Mouse (Mus musculus) intestine, postnatal 0 days (tissue): ENCODE measurements around the gene Hivep1. TPM values are rescaled to one million over a fixed set of nuclear protein-coding genes. Genes with fewer than 3 reads are reported as not detected.

ENCODE experiments used
- ATAC-seq: fragments of 200-750 bp; cut with Nextera tagmentation; 2 replicates; pipeline ENCODE4 v1.8.0; 2017; ENCODE audit warnings: mild to moderate bottlenecking, moderate TSS enrichment, moderate library complexity
- H3K27ac ChIP-seq: fragments of 300-500 bp; sonication (generic); 2 replicates; pipeline ENCODE4 v1.5.1; 2014; ENCODE audit warnings: mild to moderate bottlenecking, low read depth, low read length, moderate library complexity
- H3K27me3 ChIP-seq: fragments of 300-500 bp; sonication (generic); replicated peaks from 2 replicates; pipeline ENCODE4 v1.6.1; 2014; ENCODE audit warnings: low read length, mixed read lengths; ENCODE audit not compliant: control insufficient read depth, insufficient read depth
- H3K36me3 ChIP-seq: fragments of 300-500 bp; sonication (generic); 2 replicates; pipeline ENCODE4 v1.6.1; 2014; ENCODE audit warnings: mild to moderate bottlenecking, moderate library complexity; ENCODE audit not compliant: control insufficient read depth, insufficient read depth
- H3K4me1 ChIP-seq: fragments of 300-500 bp; sonication (generic); replicated peaks from 2 replicates; pipeline ENCODE4 v1.6.1; 2014; ENCODE audit warnings: antibody characterized with exemption, low read length, mixed read lengths; ENCODE audit not compliant: control insufficient read depth, insufficient read depth
- H3K4me2 ChIP-seq: fragments of 300-500 bp; sonication (generic); replicated peaks from 2 replicates; pipeline ENCODE4 v1.6.1; 2014; ENCODE audit warnings: low read depth, mild to moderate bottlenecking, moderate library complexity
- H3K4me3 ChIP-seq: fragments of 300-500 bp; sonication (generic); 2 replicates; pipeline ENCODE4 v1.5.1; 2014; ENCODE audit warnings: low read depth, low read length
- H3K9ac ChIP-seq: fragments of 300-500 bp; sonication (generic); 2 replicates; pipeline ENCODE4 v1.6.1; 2014; ENCODE audit warnings: mild to moderate bottlenecking, low read depth, low read length
- H3K9me3 ChIP-seq: fragments of 300-500 bp; sonication (generic); 2 replicates; pipeline ENCODE4 v1.6.1; 2016; ENCODE audit warnings: mixed run types; ENCODE audit not compliant: control insufficient read depth
- CTCF ChIP-seq: sonication (generic); IDR thresholded peaks from 2 replicates; pipeline ENCODE4 v1.5.1; 2016; ENCODE audit warnings: low read depth, mild to moderate bottlenecking, control low read depth, antibody characterized with exemption, moderate library complexity
- WGBS: fragments of 180-500 bp; shearing (Covaris S2); extraction: QIAGEN DNeasy Blood & Tissue Kit; methylation state at CpG from one replicate; pipeline ENCODE4 v1.1.7; 2014; 5-methylcytosine and 5-hydroxymethylcytosine counted together
- polyA plus RNA-seq: library from polyadenylated mRNA; unstranded; fragments of >200 nt; fragmentation: Nextera tagmentation; extraction: Ambion mirVana; gene quantifications from 2 replicates; pipeline ENCODE4 v1.2.1, GENCODE M21; 2015

The Hivep1 gene
- polyA plus RNA-seq, 1 experiment from 2014 or later: 5.9 TPM

- H3K9ac ChIP-seq: no peak overlapping the region
- no peak overlapping the region for H3K27ac ChIP-seq
- no peaks in the 10 kb centered on the region for H3K36me3 ChIP-seq
- no peak overlapping the region for H3K4me3 ChIP-seq
- no peaks in the 10 kb centered on the region for H3K27me3 ChIP-seq
- 0 out of 2 replicates have a peak, but pooled peaks cover 4% of the 10 kb centered on the region for H3K4me1 ChIP-seq
- 84% methylated on average over 3 of the region's 3 CpGs for WGBS
- no peaks in the 10 kb centered on the region for H3K9me3 ChIP-seq
- H3K4me2 ChIP-seq: no peak overlapping the region
- ATAC-seq: no peak
- TF ChIP-seq CTCF: no peak
These were observed 52.5 kb downstream of the Hivep1 start for GRCm38 (mm10) chr13:42104371-42104770.

GRCm38 (mm10) chr13:42108483-42109215, 56.8 kb downstream of the Hivep1 start:
- no peaks in the 10 kb centered on the region for H3K9me3 ChIP-seq

GRCm38 (mm10) chr13:42110416-42110815, 58.6 kb downstream of the Hivep1 start:
- 86% methylated on average over 3 of the region's 3 CpGs for WGBS
- Histone ChIP-seq H3K9ac (no peak overlapping the region), H3K9me3 (no peaks in the 10 kb centered on the region), H3K4me3 (no peak overlapping the region), H3K27ac (no peak overlapping the region), H3K4me1 (no peaks in the 10 kb centered on the region), H3K27me3 (no peaks in the 10 kb centered on the region), H3K36me3 (no peaks in the 10 kb centered on the region), H3K4me2 (no peak overlapping the region)
- ATAC-seq: no peak
- no peak for TF ChIP-seq CTCF

More at GRCm38 (mm10) chr13:42108483-42109215, 56.8 kb downstream of the Hivep1 start:
- Histone ChIP-seq H3K4me1 (no peaks in the 10 kb centered on the region), H3K27ac (no peak overlapping the region), H3K9ac (no peak overlapping the region), H3K36me3 (no peaks in the 10 kb centered on the region), H3K4me3 (no peak overlapping the region), H3K4me2 (no peak overlapping the region), H3K27me3 (no peaks in the 10 kb centered on the region)
- no peak for TF ChIP-seq CTCF
- WGBS: 42% methylated on average over 11 of the region's 11 CpGs
- no peak for ATAC-seq

DNA sequence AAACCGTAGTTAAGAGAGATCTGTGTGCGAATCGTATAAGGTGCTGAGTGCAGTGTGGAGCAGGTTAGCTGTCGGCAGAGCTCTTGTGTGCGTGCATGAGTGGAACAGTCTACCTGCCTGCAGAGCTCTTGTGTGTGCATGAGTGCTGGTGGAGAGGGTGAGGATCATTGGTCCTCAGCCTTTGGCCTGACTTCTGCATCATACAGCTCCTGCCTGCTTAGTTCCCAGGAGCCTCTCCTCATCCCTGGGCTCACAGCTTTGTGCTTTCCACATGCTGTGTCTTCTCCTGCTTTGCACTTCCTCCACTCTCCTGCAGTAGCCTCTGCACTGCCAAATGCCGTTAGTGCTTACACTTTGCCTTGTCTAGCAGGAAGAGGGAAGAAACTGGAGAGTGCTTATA, 60.2 kb downstream of the Hivep1 start:
- Histone ChIP-seq H3K27ac (no peak overlapping the region), H3K27me3 (no peaks in the 10 kb centered on the region), H3K4me2 (no peak overlapping the region), H3K4me1 (no peaks in the 10 kb centered on the region), H3K9me3 (no peaks in the 10 kb centered on the region), H3K9ac (no peak overlapping the region), H3K36me3 (no peaks in the 10 kb centered on the region), H3K4me3 (no peak overlapping the region)
- no peak for ATAC-seq
- TF ChIP-seq CTCF: no peak
- WGBS: 85% methylated on average over 6 of the region's 6 CpGs

DNA sequence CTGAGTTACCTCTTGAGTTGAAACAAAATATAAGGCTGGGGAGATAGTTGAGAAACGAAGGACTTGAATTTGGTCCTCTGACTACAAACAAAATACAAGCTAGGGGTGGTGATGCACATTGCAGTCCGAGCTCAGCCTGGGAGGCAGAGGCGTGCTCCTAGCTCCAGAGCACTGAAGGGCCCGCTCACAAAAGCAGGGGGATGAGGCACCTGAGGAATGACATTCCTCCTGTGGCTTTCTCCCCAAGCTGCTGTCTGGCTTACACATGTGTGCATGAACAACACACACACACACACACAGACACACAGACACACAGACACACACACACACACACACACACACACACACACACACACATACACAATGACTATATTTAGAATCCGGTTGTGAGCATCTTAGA, 60.9 kb downstream of the Hivep1 start:
- Histone ChIP-seq H3K4me3 (no peak overlapping the region), H3K36me3 (no peaks in the 10 kb centered on the region), H3K9ac (no peak overlapping the region), H3K27me3 (no peaks in the 10 kb centered on the region), H3K4me2 (no peak overlapping the region), H3K27ac (no peak overlapping the region), H3K9me3 (no peaks in the 10 kb centered on the region), H3K4me1 (no peaks in the 10 kb centered on the region)
- ATAC-seq: no peak
- no peak for TF ChIP-seq CTCF
- WGBS: 79% methylated on average over 5 of the region's 5 CpGs

DNA sequence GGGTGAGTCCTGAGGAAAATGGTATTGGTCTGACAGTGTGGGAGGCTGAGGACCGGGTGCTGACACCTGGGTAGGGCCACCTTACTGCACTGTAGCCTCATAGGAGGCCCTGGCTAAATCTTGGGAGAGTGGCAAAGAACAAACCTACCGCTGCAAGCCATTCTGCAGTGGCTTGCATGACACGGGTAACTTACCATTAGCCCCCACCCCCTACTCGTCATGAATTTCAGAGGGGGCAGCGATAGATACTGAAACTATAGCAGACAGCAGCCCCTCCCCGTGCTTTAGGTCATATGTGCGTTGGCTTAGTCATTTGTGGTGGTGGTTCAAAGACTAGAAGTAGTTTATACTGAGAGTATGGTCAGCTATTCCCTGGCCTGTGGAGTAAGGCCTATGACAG, 61.8 kb downstream of the Hivep1 start:
- WGBS: 93% methylated on average over 7 of the region's 7 CpGs

More for the DNA sequence above, 61.8 kb downstream of the Hivep1 start:
- Histone ChIP-seq H3K9me3 (no peaks in the 10 kb centered on the region), H3K9ac (no peak overlapping the region), H3K27ac (no peak overlapping the region), H3K4me2 (no peak overlapping the region), H3K4me1 (no peaks in the 10 kb centered on the region), H3K4me3 (no peak overlapping the region), H3K36me3 (no peaks in the 10 kb centered on the region), H3K27me3 (no peaks in the 10 kb centered on the region)
- no peak for ATAC-seq
- TF ChIP-seq CTCF: no peak
